Mouse (Mus musculus) heart, embryonic 14.5 days (tissue): ENCODE measurements around the gene Hoxd10. TPM values are rescaled to one million over a fixed set of nuclear protein-coding genes. Genes with fewer than 3 reads are reported as not detected.

Experiments used
- ATAC-seq: fragments of 200-750 bp; cut with Nextera tagmentation; 2 replicates; pipeline ENCODE4 v1.8.0; 2017; ENCODE audit warnings: low read depth, moderate TSS enrichment; ENCODE audit not compliant: insufficient number of reproducible peaks, insufficient read depth, low FRiP score
- H3K27ac ChIP-seq, 2 experiments: fragments of 200-500 bp in 1 of 2; fragments of 300-500 bp in 1 of 2; sonication (generic) in 1 of 2; replicated peaks in 1 of 2; 2 replicates each; pipeline ENCODE4 v1.5.1; 2012 to 2014; ENCODE audit warnings: low read depth in 2 of 2, low read length in 2 of 2, control low read depth in 1 of 2, mild to moderate bottlenecking in 1 of 2, mixed read lengths in 1 of 2; ENCODE audit not compliant: control insufficient read depth in 1 of 2, insufficient read depth in 1 of 2
- H3K27me3 ChIP-seq: fragments of 300-500 bp; sonication (generic); 2 replicates; pipeline ENCODE4 v1.6.1; 2014; ENCODE audit warnings: mild to moderate bottlenecking, low read length, control low read depth; ENCODE audit not compliant: control insufficient read depth, insufficient read depth
- H3K36me3 ChIP-seq: fragments of 300-500 bp; sonication (generic); 2 replicates; pipeline ENCODE4 v1.6.1; 2014; ENCODE audit warnings: mild to moderate bottlenecking, control low read depth, low read length, mixed read lengths; ENCODE audit not compliant: control insufficient read depth, insufficient read depth
- H3K4me1 ChIP-seq, 2 experiments: fragments of 200-500 bp in 1 of 2; fragments of 300-500 bp in 1 of 2; sonication (generic) in 1 of 2; 2 replicates each; pipeline ENCODE4 v1.6.1; 2012 to 2014; ENCODE audit warnings: low read length in 2 of 2, control low read depth in 1 of 2, mixed read lengths in 1 of 2; ENCODE audit not compliant: control insufficient read depth in 2 of 2, insufficient read depth in 2 of 2
- H3K4me2 ChIP-seq: fragments of 300-500 bp; sonication (generic); 2 replicates; pipeline ENCODE4 v1.6.1; 2014; ENCODE audit warnings: mild to moderate bottlenecking, low read length
- H3K4me3 ChIP-seq, 2 experiments: fragments of 200-500 bp in 1 of 2; fragments of 300-500 bp in 1 of 2; sonication (generic) in 1 of 2; 2 replicates each; pipeline ENCODE4 v1.5.1; 2012 to 2014; ENCODE audit warnings: low read length in 2 of 2, mild to moderate bottlenecking in 2 of 2, control low read depth in 1 of 2, low read depth in 1 of 2, moderate library complexity in 1 of 2; ENCODE audit not compliant: control insufficient read depth in 1 of 2, insufficient read depth in 1 of 2
- H3K9ac ChIP-seq: fragments of 300-500 bp; sonication (generic); 2 replicates; pipeline ENCODE4 v1.6.1; 2014; ENCODE audit warnings: mild to moderate bottlenecking, low read length
- H3K9me3 ChIP-seq: fragments of 300-500 bp; sonication (generic); 2 replicates; pipeline ENCODE4 v1.6.1; 2016; ENCODE audit warnings: low read length, control low read depth; ENCODE audit not compliant: control insufficient read depth
- WGBS: fragments of 180-500 bp; shearing (Covaris S2); extraction: QIAGEN DNeasy Blood & Tissue Kit; methylation state at CpG from one replicate; pipeline ENCODE4 v1.1.7; 2014; 5-methylcytosine and 5-hydroxymethylcytosine counted together
- polyA plus RNA-seq: library from polyadenylated mRNA; unstranded; fragments of >200 nt; fragmentation: Nextera tagmentation; extraction: Ambion mirVana; gene quantifications from 2 replicates; pipeline ENCODE4 v1.2.1, GENCODE M21; 2014

Hoxd10 gene
- not detected in 2 replicates for polyA plus RNA-seq

GRCm38 (mm10) chr2:74691022-74691951, at the start of gene Hoxd10:
TSS of gene Hoxd10 (plus strand) at chr2:74691924.
- ATAC-seq, result 0 out of 2 replicates have a peak, but pooled peaks have one; percentile 31
- Histone ChIP-seq H3K4me2 (0 out of 2 replicates have a peak within 1 kb of the TSS, but pooled peaks have one; percentile 5), H3K4me1 (no peaks in the 10 kb centered on the region; a peak in 1 of 4 replicates), H3K36me3 (no peaks in the 10 kb centered on the region), H3K4me3 (0 out of 4 replicates have a peak within 1 kb of the TSS, but pooled peaks of 1 of the 2 experiments have one; percentile 17), H3K27ac (no peak within 1 kb of the TSS), H3K9me3 (no peaks in the 10 kb centered on the region), H3K27me3 (peaks cover 99% of the 10 kb centered on the region), H3K9ac (no peak within 1 kb of the TSS)
- WGBS, result 2% methylated on average over 56 of the region's 56 CpGs

- no peak for ATAC-seq
These were observed 49.3 kb upstream of the Hoxd10 start for GRCm38 (mm10) chr2:74642431-74642830.

GRCm38 (mm10) chr2:74645631-74646030, 46.1 kb upstream of the Hoxd10 start:
- no peak overlapping the region for H3K27ac ChIP-seq
- H3K4me3 ChIP-seq, result no peak overlapping the region
- no peak overlapping the region for H3K4me2 ChIP-seq
- H3K27me3 ChIP-seq, result peaks cover 73% of the 10 kb centered on the region
- no peak for ATAC-seq
- WGBS, result 70% methylated on average over 3 of the region's 3 CpGs
- no peak overlapping the region for H3K9ac ChIP-seq
- H3K36me3 ChIP-seq, result no peaks in the 10 kb centered on the region
- no peaks in the 10 kb centered on the region for H3K4me1 ChIP-seq
- H3K9me3 ChIP-seq, result no peaks in the 10 kb centered on the region

More at GRCm38 (mm10) chr2:74642431-74642830, 49.3 kb upstream of the Hoxd10 start:
- no peaks in the 10 kb centered on the region for H3K4me1 ChIP-seq
- no peaks in the 10 kb centered on the region for H3K9me3 ChIP-seq
- peaks cover 41% of the 10 kb centered on the region for H3K27me3 ChIP-seq
- no peak overlapping the region for H3K9ac ChIP-seq
- 68% methylated on average over 5 of the region's 5 CpGs for WGBS
- no peak overlapping the region for H3K27ac ChIP-seq
- H3K4me3 ChIP-seq, result no peak overlapping the region
- no peak overlapping the region for H3K4me2 ChIP-seq
- no peaks in the 10 kb centered on the region for H3K36me3 ChIP-seq

- Histone ChIP-seq H3K4me2 (no peak overlapping the region), H3K9me3 (no peaks in the 10 kb centered on the region), H3K36me3 (no peaks in the 10 kb centered on the region), H3K4me1 (no peaks in the 10 kb centered on the region), H3K27me3 (peaks cover 89% of the 10 kb centered on the region), H3K4me3 (no peak overlapping the region), H3K9ac (no peak overlapping the region), H3K27ac (no peak overlapping the region)
- WGBS, result 16% methylated on average over 7 of the region's 7 CpGs
- no peak for ATAC-seq
These were observed 44.5 kb upstream of the Hoxd10 start for GRCm38 (mm10) chr2:74647082-74647864.

DNA sequence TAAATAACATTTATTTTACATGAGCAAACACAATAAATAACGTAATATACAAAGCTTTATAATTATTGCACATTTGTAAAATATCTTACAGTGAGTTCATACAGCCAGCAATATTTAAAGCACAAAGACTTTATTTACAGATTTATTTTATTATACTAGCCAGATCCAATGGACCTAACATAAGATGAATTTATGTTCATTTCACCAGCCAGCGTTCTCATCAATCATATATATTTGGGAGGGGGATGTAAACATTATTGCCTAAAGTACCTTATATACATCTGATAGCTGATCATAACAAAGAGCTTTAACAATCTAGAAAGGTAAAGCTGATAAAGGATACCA, 38.8 kb upstream of the Hoxd10 start:
- 35% methylated on average over 2 of the region's 2 CpGs for WGBS
- H3K27ac ChIP-seq, result no peak overlapping the region
- ATAC-seq, result no peak
- peaks cover 0 to 6% of the 10 kb centered on the region in 2 experiments; a peak in 1 of 4 replicates for H3K4me1 ChIP-seq
- no peak overlapping the region for H3K4me3 ChIP-seq
- H3K27me3 ChIP-seq, result peaks cover 92% of the 10 kb centered on the region
- H3K9ac ChIP-seq, result no peak overlapping the region
- H3K4me2 ChIP-seq, result no peak overlapping the region
- no peaks in the 10 kb centered on the region for H3K36me3 ChIP-seq
- no peaks in the 10 kb centered on the region for H3K9me3 ChIP-seq

GRCm38 (mm10) chr2:74653781-74654535, 37.8 kb upstream of the Hoxd10 start:
- 12% methylated on average over 17 of the region's 17 CpGs for WGBS
- no peaks in the 10 kb centered on the region for H3K9me3 ChIP-seq
- H3K4me3 ChIP-seq, result no peak overlapping the region
- ATAC-seq, result no peak
- peaks cover 88% of the 10 kb centered on the region for H3K27me3 ChIP-seq
- H3K4me1 ChIP-seq, result peaks cover 0 to 6% of the 10 kb centered on the region in 2 experiments; a peak in 1 of 4 replicates
- no peak overlapping the region for H3K9ac ChIP-seq
- H3K4me2 ChIP-seq, result no peak overlapping the region
- H3K27ac ChIP-seq, result no peak overlapping the region
- no peaks in the 10 kb centered on the region for H3K36me3 ChIP-seq
